Mouse (Mus musculus): ENCODE measurements around the gene Vapb. TPM values are rescaled to one million over a fixed set of nuclear protein-coding genes. Genes with fewer than 3 reads are reported as not detected.

The Vapb gene
- polyA plus RNA-seq, 1 experiment from 2014 or later: 15.7 TPM

DNA sequence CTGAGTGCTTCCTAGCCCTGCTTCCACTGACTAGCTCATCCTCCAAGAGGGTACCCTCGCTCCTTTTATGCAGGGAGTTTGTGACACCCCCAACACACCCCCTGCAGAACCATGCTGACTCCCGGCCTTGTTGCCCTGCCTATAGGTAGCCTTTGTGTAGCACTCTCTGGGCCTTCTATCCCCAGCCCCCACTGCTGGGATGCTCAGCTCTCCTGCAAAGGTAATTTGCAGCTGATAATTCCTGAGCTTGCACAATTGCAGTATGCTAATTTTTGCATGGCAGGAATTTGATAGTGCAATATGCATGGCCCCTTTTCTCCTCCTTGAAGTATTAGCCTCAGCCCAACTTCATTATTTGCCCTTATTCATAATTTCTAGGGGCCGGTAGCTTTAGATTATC lies 38.2 kb downstream of the Vapb start:
- Histone ChIP-seq H3K4me1 (peaks cover 39% of the 10 kb centered on the region), H3K27me3 (no peaks in the 10 kb centered on the region), H3K36me3 (peaks cover 12% of the 10 kb centered on the region), H3K9ac (replicated peaks) (no peak overlapping the region), H3K4me3 (no peak overlapping the region), H3K9me3 (no peaks in the 10 kb centered on the region), H3K27ac (replicated peaks) (0 out of 2 replicates have a peak overlapping the region, but pooled peaks have one; percentile 14), H3K4me2 (replicated peaks) (no peak overlapping the region)
- WGBS: 33% methylated on average over 3 of the region's 3 CpGs
- no peak for ATAC-seq (replicated peaks)

DNA sequence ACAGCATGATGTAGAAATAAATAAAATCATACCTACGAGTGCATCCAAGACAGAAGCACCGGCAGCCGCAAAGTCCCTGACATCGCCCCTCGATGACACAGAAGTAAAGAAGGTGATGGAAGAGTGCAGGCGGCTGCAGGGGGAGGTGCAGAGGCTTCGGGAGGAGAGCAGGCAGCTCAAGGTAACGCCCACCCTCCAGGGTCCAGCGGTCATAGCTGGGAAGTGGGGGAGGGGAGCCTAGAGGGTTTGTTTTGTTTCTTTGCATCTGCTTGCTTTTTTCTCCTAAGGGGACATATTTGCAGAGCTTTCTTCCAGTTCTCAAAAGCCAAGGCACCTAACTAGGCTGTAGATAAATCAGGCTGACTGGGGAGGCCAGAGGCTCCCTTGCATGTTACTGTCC lies 38.8 kb downstream of the Vapb start:
- Histone ChIP-seq H3K9ac (replicated peaks) (no peak overlapping the region), H3K27me3 (no peaks in the 10 kb centered on the region), H3K36me3 (peaks cover 12% of the 10 kb centered on the region), H3K4me1 (peaks cover 39% of the 10 kb centered on the region), H3K27ac (replicated peaks) (peak overlapping the region; percentile 23; the same call in 1 of the 2 replicates), H3K4me2 (replicated peaks) (no peak overlapping the region), H3K9me3 (no peaks in the 10 kb centered on the region), H3K4me3 (no peak overlapping the region)
- ATAC-seq (replicated peaks): no peak
- 10% methylated on average over 9 of the region's 9 CpGs for WGBS

DNA sequence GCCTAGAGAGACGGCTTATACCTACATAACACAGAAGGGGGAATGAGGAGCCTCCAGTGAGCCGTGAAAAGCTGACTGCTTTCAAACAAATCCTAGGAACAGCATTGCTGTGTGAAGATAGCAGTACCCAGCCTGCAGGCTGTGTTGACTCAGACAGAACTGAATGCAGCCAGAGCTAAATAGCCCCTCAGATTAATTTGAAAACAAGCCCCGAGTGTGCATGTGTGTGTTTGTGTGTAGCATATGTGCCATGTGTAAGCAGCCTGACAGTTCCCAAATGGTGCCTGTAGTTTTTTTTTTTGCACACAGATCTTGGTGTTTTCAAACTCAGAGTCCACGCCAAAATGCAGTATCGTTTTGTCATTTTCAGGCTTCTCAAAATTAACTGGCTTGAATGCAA lies 43.6 kb downstream of the Vapb start:
- Histone ChIP-seq H3K4me2 (replicated peaks) (no peak overlapping the region), H3K36me3 (peaks cover 28% of the 10 kb centered on the region), H3K9ac (replicated peaks) (no peak overlapping the region), H3K27me3 (no peaks in the 10 kb centered on the region), H3K4me3 (no peak overlapping the region), H3K27ac (replicated peaks) (no peak overlapping the region), H3K4me1 (peaks cover 10% of the 10 kb centered on the region; the same call in 1 of the 2 replicates), H3K9me3 (no peaks in the 10 kb centered on the region)
- WGBS: 61% methylated on average over 5 of the region's 5 CpGs
- peak; percentile 60 for ATAC-seq (replicated peaks)

DNA sequence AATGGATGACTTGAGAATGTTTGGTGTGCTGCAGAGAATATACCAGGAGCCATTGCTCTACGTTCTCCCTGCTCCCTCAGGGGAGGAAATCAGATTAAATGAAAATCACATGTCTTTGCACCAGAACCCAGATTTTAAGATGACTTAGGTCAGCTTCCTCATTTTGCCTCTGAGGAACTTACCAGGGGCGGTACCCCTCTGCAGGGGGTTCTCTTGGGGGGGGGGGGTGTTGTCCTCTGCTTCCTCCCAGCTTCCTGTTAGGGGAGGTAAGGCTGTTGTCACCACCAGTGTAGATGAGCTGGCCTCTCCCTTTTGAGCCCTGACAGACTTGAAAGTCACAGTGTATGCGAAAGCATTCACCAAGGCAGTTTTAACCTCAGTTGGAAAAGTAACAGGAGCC lies 47.1 kb downstream of the Vapb start:
- peaks cover 16% of the 10 kb centered on the region; the same call in 1 of the 2 replicates for H3K36me3 ChIP-seq
- H3K4me1 ChIP-seq: 0 out of 2 replicates have a peak, but pooled peaks cover 6% of the 10 kb centered on the region
- H3K4me3 ChIP-seq: no peak overlapping the region
- 89% methylated on average over 3 of the region's 3 CpGs for WGBS
- H3K27ac ChIP-seq (replicated peaks): no peak overlapping the region
- no peak overlapping the region for H3K9ac ChIP-seq (replicated peaks)
- H3K4me2 ChIP-seq (replicated peaks): no peak overlapping the region
- ATAC-seq (replicated peaks): no peak
- H3K27me3 ChIP-seq: no peaks in the 10 kb centered on the region
- H3K9me3 ChIP-seq: 0 out of 2 replicates have a peak, but pooled peaks cover 3% of the 10 kb centered on the region

DNA sequence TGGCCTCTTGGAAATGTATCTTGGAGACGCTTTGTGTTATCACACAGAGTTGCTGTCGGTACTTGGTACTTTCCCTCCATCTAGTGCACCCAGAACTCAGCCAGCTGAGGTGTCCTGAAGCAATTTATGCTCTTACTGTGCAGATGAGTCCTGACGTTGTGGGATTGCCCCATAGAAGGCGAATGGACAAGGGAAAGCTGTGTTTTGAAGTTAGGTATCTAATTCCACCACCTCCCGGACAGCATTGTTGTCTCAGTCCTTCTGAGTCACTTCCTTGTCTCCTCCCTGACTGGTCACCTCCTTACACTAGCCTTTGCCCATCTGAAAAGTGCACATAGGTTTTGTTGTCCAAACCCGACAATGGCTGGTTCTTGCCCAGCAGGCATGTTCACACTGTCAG lies 47.6 kb downstream of the Vapb start:
- no peaks in the 10 kb centered on the region for H3K27me3 ChIP-seq
- ATAC-seq (replicated peaks): no peak
- H3K9me3 ChIP-seq: 0 out of 2 replicates have a peak, but pooled peaks cover 3% of the 10 kb centered on the region
- peaks cover 16% of the 10 kb centered on the region; the same call in 1 of the 2 replicates for H3K36me3 ChIP-seq
- 79% methylated on average over 6 of the region's 6 CpGs for WGBS
- peaks cover 6% of the 10 kb centered on the region for H3K4me1 ChIP-seq
- no peak overlapping the region for H3K4me3 ChIP-seq
- H3K4me2 ChIP-seq (replicated peaks): no peak overlapping the region
- no peak overlapping the region for H3K27ac ChIP-seq (replicated peaks)
- no peak overlapping the region for H3K9ac ChIP-seq (replicated peaks)

DNA sequence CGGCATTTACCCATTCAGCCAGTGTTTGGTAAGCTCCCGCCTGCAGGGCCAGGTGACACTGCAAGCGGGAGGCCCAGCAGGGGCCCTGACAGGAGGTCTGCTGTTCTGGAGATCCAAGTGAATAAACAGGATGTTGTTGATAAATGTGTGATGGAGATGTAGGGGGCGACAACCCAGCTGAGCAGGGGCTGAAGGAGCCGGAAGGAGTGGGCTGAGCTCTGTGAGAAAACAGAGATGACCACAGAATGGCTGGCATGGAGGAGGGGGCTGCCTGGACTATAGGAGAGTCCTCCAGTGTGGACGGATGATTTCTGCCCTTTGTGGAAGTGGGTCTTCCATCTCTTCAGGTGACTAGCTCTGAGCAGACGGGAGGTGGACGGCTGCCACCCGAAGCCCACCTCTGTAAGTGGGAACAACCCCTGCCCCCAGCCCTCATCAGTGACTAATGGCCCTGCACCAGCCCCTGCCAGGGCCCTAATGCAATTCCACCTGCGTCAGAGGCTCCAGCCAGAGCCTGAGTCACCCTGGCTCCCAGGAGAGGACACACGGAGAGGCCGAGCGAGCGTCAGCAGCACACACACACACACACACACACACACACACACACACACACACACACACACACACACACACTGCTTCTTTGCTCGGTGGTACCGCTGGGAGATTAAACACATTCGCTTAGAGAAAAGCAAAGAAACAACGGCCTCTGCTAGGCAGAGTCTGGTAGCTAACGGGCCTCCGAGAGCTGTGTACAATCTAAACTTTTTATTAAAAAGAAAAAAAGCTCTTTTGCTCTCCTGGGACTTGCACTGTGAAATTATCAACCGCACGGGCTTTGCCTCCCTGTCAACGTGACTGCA lies 52.9 kb downstream of the Vapb start:
- H3K36me3 ChIP-seq: no peaks in the 10 kb centered on the region
- 0 out of 2 replicates have a peak, but pooled peaks cover 3% of the 10 kb centered on the region for H3K9me3 ChIP-seq
- peak; percentile 57 for ATAC-seq (replicated peaks)
- no peaks in the 10 kb centered on the region for H3K27me3 ChIP-seq
- WGBS: 12% methylated on average over 23 of the region's 23 CpGs
- no peak overlapping the region for H3K4me3 ChIP-seq
- no peak overlapping the region; the same call in 1 of the 2 replicates for H3K27ac ChIP-seq (replicated peaks)
- H3K9ac ChIP-seq (replicated peaks): no peak overlapping the region
- H3K4me2 ChIP-seq (replicated peaks): 0 out of 2 replicates have a peak overlapping the region, but pooled peaks have one; percentile 5
- H3K4me1 ChIP-seq: peaks cover 31% of the 10 kb centered on the region

DNA sequence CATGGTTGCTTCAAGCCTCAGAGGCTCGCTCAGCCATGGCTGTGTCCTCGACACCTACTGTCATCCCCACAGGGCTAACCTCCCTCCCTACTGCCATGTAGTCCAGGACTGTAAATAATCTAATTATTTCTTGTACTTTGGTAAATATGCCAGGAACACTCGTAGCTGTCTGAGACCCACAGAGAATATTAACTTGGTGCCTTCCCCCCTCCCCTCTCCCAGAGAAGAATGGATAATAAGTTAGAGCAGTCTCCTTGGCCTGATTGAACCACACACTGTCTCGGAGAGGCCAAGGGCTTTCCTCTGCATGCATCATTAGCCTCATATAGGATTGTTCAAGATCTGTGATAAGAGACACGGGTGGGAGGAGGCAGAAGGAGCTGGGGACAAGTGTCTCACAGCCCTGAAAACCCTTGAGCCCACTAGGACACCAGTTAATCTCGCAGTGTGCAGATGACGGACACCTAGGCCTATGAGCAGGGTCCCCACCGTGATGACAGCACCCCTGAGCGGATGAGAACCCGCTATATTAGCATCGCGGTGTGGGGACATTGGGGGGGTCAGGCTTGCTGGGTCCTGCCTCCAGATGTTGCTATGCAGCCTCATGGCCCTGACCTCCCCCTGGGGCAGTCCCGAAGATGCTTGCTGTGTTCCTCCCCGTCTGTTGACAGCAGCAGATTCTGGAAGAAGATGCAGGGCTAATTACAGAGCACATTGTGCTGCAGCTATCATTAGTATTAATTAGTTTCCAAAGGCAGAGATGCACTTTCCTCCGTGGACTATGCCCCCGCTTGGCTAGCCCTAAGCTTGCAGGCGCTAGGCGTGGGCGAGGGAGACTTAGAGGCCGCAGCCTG lies 54.8 kb downstream of the Vapb start:
- Histone ChIP-seq H3K27ac (replicated peaks) (no peak overlapping the region), H3K4me1 (peaks cover 33% of the 10 kb centered on the region), H3K9me3 (0 out of 2 replicates have a peak, but pooled peaks cover 3% of the 10 kb centered on the region), H3K9ac (replicated peaks) (no peak overlapping the region), H3K4me3 (no peak overlapping the region), H3K36me3 (no peaks in the 10 kb centered on the region), H3K4me2 (replicated peaks) (no peak overlapping the region), H3K27me3 (no peaks in the 10 kb centered on the region)
- 52% methylated on average over 20 of the region's 20 CpGs for WGBS
- no peak for ATAC-seq (replicated peaks)

DNA sequence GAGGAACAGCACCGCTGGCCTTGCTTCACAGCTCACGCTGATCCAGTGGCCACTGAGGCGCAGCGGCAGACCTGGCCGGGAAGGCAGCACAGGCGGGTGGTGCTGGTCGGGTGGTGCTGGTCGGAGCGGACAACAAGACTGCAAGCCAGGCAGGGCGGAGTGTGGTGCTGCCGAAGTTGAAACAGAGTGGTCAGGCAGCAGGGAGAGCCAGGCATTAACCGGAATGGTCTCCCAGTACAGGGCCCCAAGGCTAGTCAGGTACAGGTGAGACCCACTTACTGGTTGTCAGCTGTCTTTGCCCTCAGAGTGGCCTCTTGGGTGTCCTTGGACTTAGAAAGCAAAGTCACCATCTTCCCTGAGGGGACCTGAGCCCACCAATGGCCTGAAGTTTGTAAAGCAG lies 56.7 kb downstream of the Vapb start:
- no peaks in the 10 kb centered on the region for H3K36me3 ChIP-seq
- H3K27ac ChIP-seq (replicated peaks): no peak overlapping the region
- 96% methylated on average over 12 of the region's 12 CpGs for WGBS
- ATAC-seq (replicated peaks): no peak
- no peaks in the 10 kb centered on the region for H3K9me3 ChIP-seq
- no peaks in the 10 kb centered on the region for H3K27me3 ChIP-seq
- peaks cover 33% of the 10 kb centered on the region for H3K4me1 ChIP-seq
- no peak overlapping the region for H3K9ac ChIP-seq (replicated peaks)
- H3K4me2 ChIP-seq (replicated peaks): no peak overlapping the region
- H3K4me3 ChIP-seq: no peak overlapping the region

DNA sequence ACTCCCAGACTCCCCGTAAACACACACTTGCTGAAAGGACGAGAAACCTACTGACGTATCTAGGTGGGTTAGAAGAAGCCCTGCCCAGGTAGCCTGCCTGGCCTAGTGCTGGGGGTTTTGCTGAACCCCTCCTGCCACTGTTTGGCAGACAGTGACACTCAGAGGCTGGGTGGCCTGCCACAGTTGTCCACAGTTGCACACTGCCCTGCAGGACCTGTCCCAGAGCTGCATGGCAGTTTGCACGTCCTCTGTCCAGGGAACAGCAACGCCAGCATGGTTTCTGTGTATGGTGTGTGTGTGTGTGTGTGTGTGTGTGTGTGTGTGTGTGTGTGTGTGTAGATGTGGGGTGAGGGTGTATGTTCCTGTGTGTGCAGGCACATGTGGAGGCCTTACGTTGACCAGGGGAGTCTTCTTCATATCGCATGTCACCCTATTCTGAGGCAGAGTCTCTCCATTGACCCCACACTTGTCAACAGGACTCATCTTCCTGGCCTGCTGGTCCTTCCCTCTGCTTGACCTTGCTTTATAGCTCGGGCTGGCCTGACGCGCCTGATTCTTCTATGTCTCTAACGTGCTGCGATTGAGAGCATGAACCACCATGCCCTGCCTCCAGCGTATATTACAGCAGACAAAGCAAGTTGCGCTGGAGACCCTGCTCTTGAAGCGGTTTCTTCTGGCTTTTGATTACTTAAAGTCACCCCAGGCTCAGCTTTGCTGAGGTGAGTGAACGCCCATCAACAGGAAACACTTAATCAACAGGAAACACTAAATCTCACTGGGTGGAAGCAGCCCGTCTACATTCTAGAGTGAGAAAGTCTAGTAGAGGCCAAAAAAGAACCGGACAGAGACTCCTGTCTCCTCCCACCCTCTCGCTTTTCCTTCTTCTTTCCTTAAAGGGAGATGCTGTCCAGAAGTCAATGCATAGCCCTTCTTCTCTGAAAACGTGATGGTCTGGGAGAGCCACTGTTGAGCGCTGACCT lies 57.5 kb downstream of the Vapb start:
- WGBS: 91% methylated on average over 21 of the region's 21 CpGs

DNA sequence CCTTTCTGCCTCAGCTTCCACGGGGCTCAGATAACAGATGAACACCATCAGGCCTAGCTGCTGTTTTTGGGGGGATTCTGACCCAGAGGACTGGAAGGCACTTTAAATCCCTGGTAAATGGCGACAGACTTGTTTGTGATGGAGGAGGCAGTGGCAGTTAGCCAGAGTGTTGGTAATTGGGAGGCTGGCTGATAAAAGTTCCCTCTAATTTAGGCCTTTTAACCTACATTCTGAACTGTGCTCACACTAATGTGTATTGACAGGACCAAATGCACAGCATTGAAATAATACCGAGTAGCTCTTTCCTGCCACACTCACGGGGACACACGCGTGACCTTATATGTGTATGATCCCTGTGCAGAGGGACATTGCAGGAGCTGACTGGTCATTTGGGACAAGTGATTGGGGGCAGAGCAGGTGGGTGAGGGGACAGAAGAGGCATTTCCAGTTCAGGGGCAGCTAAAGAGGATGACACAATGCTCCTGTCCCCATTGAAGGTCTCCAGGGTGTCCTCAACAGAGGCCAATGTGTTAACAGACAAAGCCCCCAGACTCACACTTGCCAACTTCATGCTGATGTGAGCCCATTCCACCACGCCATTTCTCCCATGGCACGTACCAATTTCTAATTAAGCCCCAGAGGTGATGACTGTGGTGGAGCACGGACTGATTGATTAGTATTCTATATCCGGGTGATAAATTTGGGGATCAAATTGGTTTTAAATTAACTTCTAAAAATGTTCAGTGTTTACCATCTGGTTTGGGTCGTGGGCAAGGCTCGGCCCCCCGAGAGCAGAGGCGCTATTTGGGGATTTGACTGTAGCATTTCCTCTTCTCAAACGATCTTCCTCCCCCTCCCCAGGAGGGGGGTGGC lies 58.7 kb downstream of the Vapb start:
- Histone ChIP-seq H3K9me3 (no peaks in the 10 kb centered on the region), H3K36me3 (no peaks in the 10 kb centered on the region), H3K27me3 (no peaks in the 10 kb centered on the region), H3K4me1 (peaks cover 18% of the 10 kb centered on the region), H3K9ac (replicated peaks) (no peak overlapping the region), H3K27ac (replicated peaks) (no peak overlapping the region), H3K4me3 (no peak overlapping the region), H3K4me2 (replicated peaks) (no peak overlapping the region)
- ATAC-seq (replicated peaks): no peak
- 67% methylated on average over 15 of the region's 15 CpGs for WGBS

More for the DNA sequence above, 57.5 kb downstream of the Vapb start:
- Histone ChIP-seq H3K4me2 (replicated peaks) (no peak overlapping the region), H3K9ac (replicated peaks) (no peak overlapping the region), H3K9me3 (no peaks in the 10 kb centered on the region), H3K36me3 (no peaks in the 10 kb centered on the region), H3K4me1 (peaks cover 30% of the 10 kb centered on the region), H3K4me3 (no peak overlapping the region), H3K27ac (replicated peaks) (no peak overlapping the region), H3K27me3 (no peaks in the 10 kb centered on the region)
- ATAC-seq (replicated peaks): no peak

DNA sequence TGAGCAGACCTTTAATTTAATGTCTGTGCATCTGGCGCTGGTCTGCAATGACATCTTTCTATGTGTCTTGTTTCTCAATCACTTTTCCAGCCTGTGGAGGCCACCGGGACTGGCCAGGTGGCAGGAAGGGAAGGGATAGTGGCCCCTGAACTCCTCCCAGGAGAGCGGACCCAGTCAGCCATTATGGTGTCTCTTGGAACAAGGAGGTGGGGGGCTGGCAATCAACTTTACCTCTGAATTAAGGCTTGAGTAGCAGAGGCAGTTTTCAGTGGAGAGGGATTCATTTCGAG lies 59.3 kb downstream of the Vapb start:
- Histone ChIP-seq H3K4me3 (no peak overlapping the region), H3K27me3 (no peaks in the 10 kb centered on the region), H3K4me2 (replicated peaks) (no peak overlapping the region), H3K9ac (replicated peaks) (no peak overlapping the region), H3K9me3 (no peaks in the 10 kb centered on the region), H3K27ac (replicated peaks) (no peak overlapping the region), H3K4me1 (peaks cover 13% of the 10 kb centered on the region), H3K36me3 (no peaks in the 10 kb centered on the region)
- no peak for ATAC-seq (replicated peaks)
- WGBS: 71% methylated on average over 4 of the region's 4 CpGs

Data from forebrain, embryonic 15.5 days (tissue).